Mouse (Mus musculus) T-cell, adult 2 months (primary cell): ENCODE data around the gene Gm45261.

Experiments used
- DNase-seq: peaks from one replicate; pipeline ENCODE4 v3.0.0; 2022; ENCODE audit warnings: low spot score

Gm45261 gene

GRCm38 (mm10) chr1:80410229-80410973, 50.8 kb downstream of the Gm45261 start:
- DNase-seq: peak; percentile 28

GRCm38 (mm10) chr1:80409467-80410105, 51.7 kb downstream of the Gm45261 start:
- DNase-seq: peak; percentile 12

- DNase-seq: peak; percentile 77
Measured at GRCm38 (mm10) chr1:80408586-80408985, 52.7 kb downstream of the Gm45261 start.

- DNase-seq: no peak
Measured at GRCm38 (mm10) chr1:80404196-80404595, 57.1 kb downstream of the Gm45261 start.

GRCm38 (mm10) chr1:80403366-80403893, 57.8 kb downstream of the Gm45261 start:
- no peak for DNase-seq

GRCm38 (mm10) chr1:80401961-80402360, 59.3 kb downstream of the Gm45261 start:
- DNase-seq: no peak
